9 mouse cellular contexts compared by ENCODE assay signal in genomic region chr8:84937620-84938485, GRCm38 (mm10). TPM values are rescaled to one million over a fixed set of nuclear protein-coding genes. Genes with fewer than 3 reads are reported as not detected.
A peak's percentile ranks its signal among the peaks of the same experiment; 100 is the strongest.
DNase-seq lines count a peak whose midpoint lies in the region; ATAC-seq and TF ChIP-seq lines count a peak whose summit lies in the region.
"Had no signal": no experiment of that assay in that cellular context is flagged by ENCODE, and none has a peak within 500 bp of the region (broad histone marks: within the 10 kb centered on the region; RNA-seq: fewer than 3 reads in every experiment).

No protein-coding gene starts in this region.

- TF ChIP-seq CTCF in lung, embryonic 14.5 days (IDR thresholded peaks at IDR 0.05; ENCODE audit: low read depth): no peak
- no peak for TF ChIP-seq CTCF in olfactory bulb, adult 2 months (IDR thresholded peaks at IDR 0.05; ENCODE audit: insufficient read depth, low read depth, low read length)

- H3K4me1 ChIP-seq in lung, embryonic 14.5 days (ENCODE audit: insufficient read depth): no peaks in the 10 kb centered on the region
- H3K4me1 ChIP-seq in forebrain, embryonic 13.5 days: peaks cover 33% of the 10 kb centered on the region
- peaks cover 21% of the 10 kb centered on the region for H3K4me1 ChIP-seq in limb, embryonic 13.5 days
- H3K4me1 ChIP-seq in olfactory bulb, adult 2 months (ENCODE audit: control insufficient read depth, insufficient read depth, low read length): peaks cover 23% of the 10 kb centered on the region

- H3K4me3 ChIP-seq in lung, embryonic 14.5 days (ENCODE audit: low read depth, low read length): 0 out of 2 replicates have a peak overlapping the region, but pooled peaks have one; percentile 37
- peak overlapping the region; percentile 74 for H3K4me3 ChIP-seq in forebrain, embryonic 13.5 days
- peak overlapping the region; percentile 46 for H3K4me3 ChIP-seq in limb, embryonic 13.5 days
- H3K4me3 ChIP-seq in olfactory bulb, adult 2 months (ENCODE audit: insufficient read depth, low read depth, low read length): peak overlapping the region; percentile 55

- no peaks in the 10 kb centered on the region for H3K36me3 ChIP-seq in lung, embryonic 14.5 days (ENCODE audit: insufficient read depth)
- no peaks in the 10 kb centered on the region for H3K36me3 ChIP-seq in forebrain, embryonic 13.5 days (ENCODE audit: poor library complexity, severe bottlenecking)
- H3K36me3 ChIP-seq in limb, embryonic 13.5 days: no peaks in the 10 kb centered on the region

- H3K27me3 ChIP-seq in lung, embryonic 14.5 days (ENCODE audit: insufficient read depth, low read length): peaks cover 52% of the 10 kb centered on the region
- peaks cover 20% of the 10 kb centered on the region for H3K27me3 ChIP-seq in forebrain, embryonic 13.5 days
- H3K27me3 ChIP-seq in limb, embryonic 13.5 days: peaks cover 86% of the 10 kb centered on the region

- no peak for TF ChIP-seq POLR2A in olfactory bulb, adult 2 months (IDR thresholded peaks at IDR 0.05; ENCODE audit: insufficient read depth, low read depth, low read length)

- no peak for DNase-seq in lung, embryonic 14.5 days
- DNase-seq in lung, postnatal 36 days: no peak
- no peak for DNase-seq in adrenal gland, postnatal 10 days
- DNase-seq in frontal cortex, postnatal 10 days (ENCODE audit: low spot score in 2 of 2): no peak

- H3K9ac ChIP-seq in lung, embryonic 14.5 days: no peak overlapping the region
- no peak overlapping the region for H3K9ac ChIP-seq in forebrain, embryonic 13.5 days
- no peak overlapping the region for H3K9ac ChIP-seq in limb, embryonic 13.5 days

- 58% methylated on average over 13 of the region's 13 CpGs for WGBS in lung, embryonic 14.5 days
- 66% methylated on average over 13 of the region's 13 CpGs for WGBS in forebrain, embryonic 13.5 days
- WGBS in limb, embryonic 13.5 days: 65% methylated on average over 13 of the region's 13 CpGs
- 60% methylated on average over 13 of the region's 13 CpGs for WGBS in olfactory bulb, adult 2 months

- no peak for ATAC-seq in lung, embryonic 14.5 days (ENCODE audit: insufficient read depth)
- ATAC-seq in forebrain, embryonic 13.5 days: no peak
- no peak for ATAC-seq in limb, embryonic 13.5 days (ENCODE audit: low FRiP score, low read depth)
- ATAC-seq in monocyte, adult 5-6 weeks (replicated peaks; ENCODE audit: insufficient number of reproducible peaks, low FRiP score, low TSS enrichment, poor library complexity, severe bottlenecking): no peak

- no peak overlapping the region for H3K27ac ChIP-seq in lung, embryonic 14.5 days (ENCODE audit: low read depth)
- H3K27ac ChIP-seq in forebrain, embryonic 13.5 days: no peak overlapping the region
- H3K27ac ChIP-seq in limb, embryonic 13.5 days: no peak overlapping the region
- no peak overlapping the region for H3K27ac ChIP-seq in olfactory bulb, adult 2 months (ENCODE audit: insufficient read depth, low read depth, low read length)

- H3K4me2 ChIP-seq in lung, embryonic 14.5 days: peak overlapping the region; percentile 71
- H3K4me2 ChIP-seq in forebrain, embryonic 13.5 days: peak overlapping the region; percentile 80
- peak overlapping the region; percentile 80 for H3K4me2 ChIP-seq in limb, embryonic 13.5 days (replicated peaks)

- H3K9me3 ChIP-seq in lung, embryonic 14.5 days (ENCODE audit: low read depth, low read length): no peaks in the 10 kb centered on the region
- no peaks in the 10 kb centered on the region for H3K9me3 ChIP-seq in forebrain, embryonic 13.5 days (replicated peaks)
- no peaks in the 10 kb centered on the region for H3K9me3 ChIP-seq in limb, embryonic 13.5 days

RNA-seq across cellular contexts. Expression of gene Mast1, which starts 0.7 kb away (rescaled TPM):
- 0.30 and 0.39 TPM in 2 replicates for polyA plus RNA-seq in lung, embryonic 14.5 days (2014; fragmentation: Nextera tagmentation; extraction: Ambion mirVana)
- polyA plus RNA-seq in forebrain, embryonic 13.5 days (2015; fragmentation: Nextera tagmentation; extraction: Ambion mirVana): 31.6 and 37.3 TPM in 2 replicates
- 0.32 and 0.55 TPM in 2 replicates for polyA plus RNA-seq in limb, embryonic 13.5 days (2015; fragmentation: Nextera tagmentation; extraction: Ambion mirVana)
- polyA plus RNA-seq in olfactory bulb, adult 2 months (2012; ENCODE audit: insufficient read depth, insufficient read length, low replicate concordance, missing spikeins): not detected in 2 replicates
- 1 to 10 TPM; 2.3 to 4.2 TPM for total RNA-seq in adrenal gland, postnatal 10 days (2021)
- total RNA-seq in monocyte, adult 5-6 weeks (2017): 0.11 TPM in 1 of 3 replicates, not detected in the others

RNA-seq across cellular contexts. Expression of gene Rtbdn, which starts 8.9 kb away (rescaled TPM):
- not detected in 2 replicates for polyA plus RNA-seq in lung, embryonic 14.5 days (2014; fragmentation: Nextera tagmentation; extraction: Ambion mirVana)
- 1.2 and 1.8 TPM in 2 replicates for polyA plus RNA-seq in forebrain, embryonic 13.5 days (2015; fragmentation: Nextera tagmentation; extraction: Ambion mirVana)
- 0.20 and 0.47 TPM in 2 replicates for polyA plus RNA-seq in limb, embryonic 13.5 days (2015; fragmentation: Nextera tagmentation; extraction: Ambion mirVana)
- polyA plus RNA-seq in olfactory bulb, adult 2 months (2012; ENCODE audit: insufficient read depth, insufficient read length, low replicate concordance, missing spikeins): not detected in 2 replicates
- total RNA-seq in adrenal gland, postnatal 10 days (2021): under 1 TPM in 1 of 2 experiments, not detected in 1; 0.21 TPM
- total RNA-seq in monocyte, adult 5-6 weeks (2017): not detected in 3 replicates
- polyA plus RNA-seq: lung, postnatal 0 days had no signal

RNA-seq across cellular contexts. Expression of gene Dnase2a, which starts 29.5 kb away (rescaled TPM):
- polyA plus RNA-seq in lung, embryonic 14.5 days (2014; fragmentation: Nextera tagmentation; extraction: Ambion mirVana): 12.0 and 15.3 TPM in 2 replicates
- polyA plus RNA-seq in forebrain, embryonic 13.5 days (2015; fragmentation: Nextera tagmentation; extraction: Ambion mirVana): 6.9 and 9.4 TPM in 2 replicates
- 16.4 and 18.5 TPM in 2 replicates for polyA plus RNA-seq in limb, embryonic 13.5 days (2015; fragmentation: Nextera tagmentation; extraction: Ambion mirVana)
- not detected in 2 replicates for polyA plus RNA-seq in olfactory bulb, adult 2 months (2012; ENCODE audit: insufficient read depth, insufficient read length, low replicate concordance, missing spikeins)
- total RNA-seq in adrenal gland, postnatal 10 days (2021): 10 to 100 TPM; 11.8 to 12.8 TPM
- 24.4 to 37.4 TPM (median 29.6 TPM) in 3 replicates for total RNA-seq in monocyte, adult 5-6 weeks (2017)

RNA-seq across cellular contexts. Expression of gene Gm49661, which starts 31.4 kb away (rescaled TPM):
- polyA plus RNA-seq in lung, embryonic 14.5 days (2014; fragmentation: Nextera tagmentation; extraction: Ambion mirVana): not detected in 2 replicates
- not detected in 2 replicates for polyA plus RNA-seq in forebrain, embryonic 13.5 days (2015; fragmentation: Nextera tagmentation; extraction: Ambion mirVana)
- not detected in 2 replicates for polyA plus RNA-seq in limb, embryonic 13.5 days (2015; fragmentation: Nextera tagmentation; extraction: Ambion mirVana)
- polyA plus RNA-seq in olfactory bulb, adult 2 months (2012; ENCODE audit: insufficient read depth, insufficient read length, low replicate concordance, missing spikeins): not detected in 2 replicates
- total RNA-seq in adrenal gland, postnatal 10 days (2021): 1 to 10 TPM in 1 of 2 experiments, not detected in 1; 1.1 TPM
- total RNA-seq in monocyte, adult 5-6 weeks (2017): not detected in 3 replicates

RNA-seq across cellular contexts. Expression of gene Prdx2, which starts 31.5 kb away (rescaled TPM):
- 819 and 843 TPM in 2 replicates for polyA plus RNA-seq in lung, embryonic 14.5 days (2014; fragmentation: Nextera tagmentation; extraction: Ambion mirVana)
- polyA plus RNA-seq in forebrain, embryonic 13.5 days (2015; fragmentation: Nextera tagmentation; extraction: Ambion mirVana): 1,640 and 1,662 TPM in 2 replicates
- 961 and 978 TPM in 2 replicates for polyA plus RNA-seq in limb, embryonic 13.5 days (2015; fragmentation: Nextera tagmentation; extraction: Ambion mirVana)
- polyA plus RNA-seq in olfactory bulb, adult 2 months (2012; ENCODE audit: insufficient read depth, insufficient read length, low replicate concordance, missing spikeins): not detected in 2 replicates
- total RNA-seq in adrenal gland, postnatal 10 days (2021): 100 to 1,000 TPM; 477 to 503 TPM
- 153 to 207 TPM (median 196 TPM) in 3 replicates for total RNA-seq in monocyte, adult 5-6 weeks (2017)

Comparison
In these comparisons a context has a peak if more than half of its experiments do, and no peak if none do; other contexts are left out.
1. RNA of gene Mast1, which starts 0.7 kb away (polyA plus RNA-seq): 31.6 to 37.3 TPM in forebrain, embryonic 13.5 days; 0.32 to 0.55 TPM in limb, embryonic 13.5 days, 0.30 to 0.39 TPM in lung, embryonic 14.5 days and not detected in olfactory bulb, adult 2 months; every median in the first group is over 10 times any median in the second.
2. Peak in every context shown above with its lines, with median percentiles within 50 percentile points of each other: H3K4me2 ChIP-seq and H3K4me3 ChIP-seq.